Mouse (Mus musculus) neural tube, embryonic 12.5 days (tissue): ENCODE measurements around the gene 1110008L16Rik. TPM values are rescaled to one million over a fixed set of nuclear protein-coding genes. Genes with fewer than 3 reads are reported as not detected.
"Not testable (repeated sequence)": the region's sequence is repeated elsewhere in the genome, so short reads cannot be mapped to it uniquely, and the experiment has no call there.

Experiments used
- ATAC-seq: fragments of 200-750 bp; cut with Nextera tagmentation; 2 replicates; pipeline ENCODE4 v1.8.0; 2017; ENCODE audit warnings: low read depth, mild to moderate bottlenecking, moderate TSS enrichment, moderate library complexity; ENCODE audit not compliant: low FRiP score
- H3K27ac ChIP-seq: fragments of 300-500 bp; sonication (generic); 2 replicates; pipeline ENCODE4 v1.5.1; 2016
- H3K27me3 ChIP-seq: fragments of 300-500 bp; sonication (generic); replicated peaks from 2 replicates; pipeline ENCODE4 v1.6.1; 2016; ENCODE audit warnings: mild to moderate bottlenecking
- H3K36me3 ChIP-seq: fragments of 300-500 bp; sonication (generic); 2 replicates; pipeline ENCODE4 v1.6.1; 2016; ENCODE audit warnings: mild to moderate bottlenecking
- H3K4me1 ChIP-seq: fragments of 300-500 bp; sonication (generic); 2 replicates; pipeline ENCODE4 v1.6.1; 2016
- H3K4me2 ChIP-seq: fragments of 300-500 bp; sonication (generic); replicated peaks from 2 replicates; pipeline ENCODE4 v1.6.1; 2016; ENCODE audit warnings: mild to moderate bottlenecking
- H3K4me3 ChIP-seq: fragments of 300-500 bp; sonication (generic); 2 replicates; pipeline ENCODE4 v1.5.1; 2016
- H3K9ac ChIP-seq: fragments of 300-500 bp; sonication (generic); 2 replicates; pipeline ENCODE4 v1.6.1; 2016; ENCODE audit warnings: mild to moderate bottlenecking
- H3K9me3 ChIP-seq: fragments of 300-500 bp; sonication (generic); 2 replicates; pipeline ENCODE4 v1.6.1; 2016; ENCODE audit warnings: mild to moderate bottlenecking
- WGBS: fragments of 180-500 bp; shearing (Covaris S2); methylation state at CpG from one replicate; pipeline ENCODE4 v1.1.7; 2016; 5-methylcytosine and 5-hydroxymethylcytosine counted together
- polyA plus RNA-seq: library from polyadenylated mRNA; unstranded; fragments of >200 nt; fragmentation: Nextera tagmentation; extraction: Ambion mirVana; gene quantifications from 2 replicates; pipeline ENCODE4 v1.2.1, GENCODE M21; 2016

1110008L16Rik gene
- polyA plus RNA-seq: 10.0 and 12.5 TPM in 2 replicates

- no peak within 1 kb of the TSS for H3K9ac ChIP-seq
- no peaks in the 10 kb centered on the region for H3K27me3 ChIP-seq
- H3K27ac ChIP-seq: no peak within 1 kb of the TSS
- ATAC-seq: no peak
- WGBS: 85% methylated on average over 5 of the region's 5 CpGs
- peaks cover 28% of the 10 kb centered on the region for H3K4me1 ChIP-seq
- no peaks in the 10 kb centered on the region for H3K9me3 ChIP-seq
- H3K4me2 ChIP-seq: no peak within 1 kb of the TSS
- no peak within 1 kb of the TSS for H3K4me3 ChIP-seq
- H3K36me3 ChIP-seq: peaks cover 37% of the 10 kb centered on the region
Observed at GRCm38 (mm10) chr12:55299336-55299735, at the start of gene 1110008L16Rik. Gene 1110008L16Rik, plus strand, starts transcription at chr12:55299577.

GRCm38 (mm10) chr12:55261950-55262349 is 37.4 kb upstream of the 1110008L16Rik start:
- H3K36me3 ChIP-seq: peaks cover 14% of the 10 kb centered on the region
- H3K27ac ChIP-seq, H3K4me3 ChIP-seq, H3K27me3 ChIP-seq, H3K9me3 ChIP-seq, H3K4me2 ChIP-seq, ATAC-seq, H3K9ac ChIP-seq, H3K4me1 ChIP-seq: not testable (repeated sequence)
- WGBS: no CpG with 5 or more reads among the region's 8 CpGs

GRCm38 (mm10) chr12:55263385-55263784 is 36.0 kb upstream of the 1110008L16Rik start:
- H3K27ac ChIP-seq, H3K4me1 ChIP-seq, H3K9ac ChIP-seq, H3K9me3 ChIP-seq, H3K27me3 ChIP-seq, ATAC-seq, H3K4me3 ChIP-seq, H3K4me2 ChIP-seq, H3K36me3 ChIP-seq: not testable (repeated sequence)
- WGBS: no CpG with 5 or more reads among the region's 5 CpGs

GRCm38 (mm10) chr12:55272243-55272642 is 27.1 kb upstream of the 1110008L16Rik start:
- Histone ChIP-seq H3K4me2 (no peak overlapping the region), H3K9me3 (no peaks in the 10 kb centered on the region), H3K27me3 (no peaks in the 10 kb centered on the region), H3K36me3 (no peaks in the 10 kb centered on the region), H3K4me3 (no peak overlapping the region), H3K27ac (no peak overlapping the region), H3K9ac (no peak overlapping the region), H3K4me1 (no peaks in the 10 kb centered on the region)
- no peak for ATAC-seq
- 70% methylated on average over 3 of the region's 3 CpGs for WGBS

GRCm38 (mm10) chr12:55277583-55277982 is 21.8 kb upstream of the 1110008L16Rik start:
- H3K4me2 ChIP-seq, ATAC-seq, H3K4me1 ChIP-seq, H3K27me3 ChIP-seq, H3K27ac ChIP-seq, H3K9me3 ChIP-seq, H3K9ac ChIP-seq, H3K36me3 ChIP-seq, H3K4me3 ChIP-seq: not testable (repeated sequence)
- 94% methylated on average over 4 of the region's 6 CpGs for WGBS

GRCm38 (mm10) chr12:55298112-55298511 is 1.3 kb upstream of the 1110008L16Rik start:
- Histone ChIP-seq H3K4me1 (peaks cover 21% of the 10 kb centered on the region), H3K27ac (no peak overlapping the region), H3K9me3 (no peaks in the 10 kb centered on the region), H3K4me3 (no peak overlapping the region), H3K27me3 (no peaks in the 10 kb centered on the region), H3K4me2 (no peak overlapping the region), H3K9ac (no peak overlapping the region), H3K36me3 (peaks cover 47% of the 10 kb centered on the region)
- WGBS: 93% methylated on average over 9 of the region's 9 CpGs
- no peak for ATAC-seq

- peaks cover 28% of the 10 kb centered on the region for H3K4me1 ChIP-seq
- peak overlapping the region; percentile 71 for H3K4me2 ChIP-seq
- H3K27ac ChIP-seq: no peak overlapping the region
- no peaks in the 10 kb centered on the region for H3K27me3 ChIP-seq
- peaks cover 25% of the 10 kb centered on the region for H3K36me3 ChIP-seq
- H3K9me3 ChIP-seq: no peaks in the 10 kb centered on the region
- peak overlapping the region; percentile 58; the same call in 1 of the 2 replicates for H3K4me3 ChIP-seq
- no peak overlapping the region for H3K9ac ChIP-seq
- ATAC-seq: no peak
- 89% methylated on average over 3 of the region's 3 CpGs for WGBS
Observed at GRCm38 (mm10) chr12:55300820-55301351, 1.5 kb downstream of the 1110008L16Rik start.

- Histone ChIP-seq H3K4me2 (peak overlapping the region; percentile 71), H3K9ac (peak overlapping the region; percentile 63), H3K27me3 (no peaks in the 10 kb centered on the region), H3K36me3 (peaks cover 20% of the 10 kb centered on the region), H3K4me3 (peak overlapping the region; percentile 58), H3K27ac (no peak overlapping the region), H3K9me3 (no peaks in the 10 kb centered on the region), H3K4me1 (peaks cover 28% of the 10 kb centered on the region)
- WGBS: 49% methylated on average over 11 of the region's 11 CpGs
- ATAC-seq: peak; percentile 11; the same call in 1 of the 2 replicates
Observed at GRCm38 (mm10) chr12:55301472-55302300, 2.3 kb downstream of the 1110008L16Rik start.

GRCm38 (mm10) chr12:55302485-55303441 is 3.4 kb downstream of the 1110008L16Rik start, which contains the start of gene Ppp2r3c:
Gene Ppp2r3c, minus strand, starts transcription at chr12:55302998.
- WGBS: under 1% methylated on average over 55 of the region's 55 CpGs
- Histone ChIP-seq H3K4me3 (peak within 1 kb of the TSS; percentile 58), H3K27ac (peak within 1 kb of the TSS; percentile 43; the same call in 1 of the 2 replicates), H3K4me1 (peaks cover 28% of the 10 kb centered on the region), H3K9ac (peak within 1 kb of the TSS; percentile 63), H3K27me3 (no peaks in the 10 kb centered on the region), H3K4me2 (peak within 1 kb of the TSS; percentile 71), H3K36me3 (peaks cover 14% of the 10 kb centered on the region), H3K9me3 (no peaks in the 10 kb centered on the region)
- ATAC-seq: peak; percentile 94

- 94% methylated on average over 4 of the region's 4 CpGs for WGBS
- no peak overlapping the region for H3K4me3 ChIP-seq
Observed at GRCm38 (mm10) chr12:55306371-55306770, 7.0 kb downstream of the 1110008L16Rik start.

GRCm38 (mm10) chr12:55307566-55307965 is 8.2 kb downstream of the 1110008L16Rik start:
- peaks cover 18% of the 10 kb centered on the region for H3K36me3 ChIP-seq
- no peak for ATAC-seq
- WGBS: 86% methylated on average over 6 of the region's 6 CpGs

More at GRCm38 (mm10) chr12:55306371-55306770, 7.0 kb downstream of the 1110008L16Rik start:
- Histone ChIP-seq H3K27me3 (no peaks in the 10 kb centered on the region), H3K36me3 (peaks cover 17% of the 10 kb centered on the region), H3K4me2 (no peak overlapping the region), H3K4me1 (peaks cover 13% of the 10 kb centered on the region), H3K27ac (no peak overlapping the region), H3K9ac (no peak overlapping the region), H3K9me3 (no peaks in the 10 kb centered on the region)
- ATAC-seq: no peak

More at GRCm38 (mm10) chr12:55307566-55307965, 8.2 kb downstream of the 1110008L16Rik start:
- Histone ChIP-seq H3K4me3 (no peak overlapping the region), H3K27ac (no peak overlapping the region), H3K27me3 (no peaks in the 10 kb centered on the region), H3K9ac (no peak overlapping the region), H3K9me3 (no peaks in the 10 kb centered on the region), H3K4me1 (peaks cover 7% of the 10 kb centered on the region; the same call in 1 of the 2 replicates), H3K4me2 (no peak overlapping the region)
